Mouse (Mus musculus) midbrain, embryonic 16.5 days (tissue): Measurements from ENCODE around the gene Evx2. TPM values are rescaled to one million over a fixed set of nuclear protein-coding genes. Genes with fewer than 3 reads are reported as not detected.
A peak's percentile ranks its signal among the peaks of the same experiment; 100 is the strongest.

Source experiments
- ATAC-seq: fragments of 200-750 bp; cut with Nextera tagmentation; 2 replicates; pipeline ENCODE4 v1.8.0; 2017; ENCODE audit warnings: moderate TSS enrichment
- H3K27ac ChIP-seq: fragments of 300-500 bp; sonication (generic); 2 replicates; pipeline ENCODE4 v1.5.1; 2014; ENCODE audit warnings: mild to moderate bottlenecking, low read length, mixed read lengths
- H3K27me3 ChIP-seq: fragments of 300-500 bp; sonication (generic); 2 replicates; pipeline ENCODE4 v1.6.1; 2014; ENCODE audit warnings: low read depth, low read length, mixed read lengths; ENCODE audit not compliant: control insufficient read depth, insufficient read depth
- H3K36me3 ChIP-seq: fragments of 300-500 bp; sonication (generic); 2 replicates; pipeline ENCODE4 v1.6.1; 2014; ENCODE audit warnings: mild to moderate bottlenecking, low read length, moderate library complexity, mixed read lengths; ENCODE audit not compliant: control insufficient read depth, insufficient read depth
- H3K4me1 ChIP-seq: fragments of 300-500 bp; sonication (generic); 2 replicates; pipeline ENCODE4 v1.6.1; 2014; ENCODE audit warnings: mild to moderate bottlenecking, low read length, mixed read lengths; ENCODE audit not compliant: control insufficient read depth, insufficient read depth
- H3K4me2 ChIP-seq: fragments of 300-500 bp; sonication (generic); 2 replicates; pipeline ENCODE4 v1.6.1; 2014; ENCODE audit warnings: mild to moderate bottlenecking, low read length, mixed read lengths
- H3K4me3 ChIP-seq: fragments of 300-500 bp; sonication (generic); 2 replicates; pipeline ENCODE4 v1.5.1; 2014; ENCODE audit warnings: low read depth, mild to moderate bottlenecking, low read length, moderate library complexity, mixed read lengths
- H3K9ac ChIP-seq: fragments of 300-500 bp; sonication (generic); 2 replicates; pipeline ENCODE4 v1.6.1; 2014; ENCODE audit warnings: low read depth, low read length, mixed read lengths
- H3K9me3 ChIP-seq: fragments of 300-500 bp; sonication (generic); replicated peaks from 2 replicates; pipeline ENCODE4 v1.6.1; 2014; ENCODE audit warnings: mild to moderate bottlenecking, low read length, mixed read lengths; ENCODE audit not compliant: control insufficient read depth, poor library complexity, severe bottlenecking
- WGBS: fragments of 180-500 bp; shearing (Covaris S2); extraction: QIAGEN DNeasy Blood & Tissue Kit; methylation state at CpG from one replicate; pipeline ENCODE4 v1.1.7; 2014; 5-methylcytosine and 5-hydroxymethylcytosine counted together
- polyA plus RNA-seq: library from polyadenylated mRNA; unstranded; fragments of >200 nt; fragmentation: Nextera tagmentation; extraction: Ambion mirVana; gene quantifications from 2 replicates; pipeline ENCODE4 v1.2.1, GENCODE M21; 2015

The Evx2 gene
- polyA plus RNA-seq, 1 experiment from 2014 or later: 0.21 TPM

- Histone ChIP-seq H3K4me3 (no peak overlapping the region), H3K27ac (no peak overlapping the region), H3K36me3 (no peaks in the 10 kb centered on the region), H3K27me3 (peaks cover 54% of the 10 kb centered on the region), H3K4me1 (peaks cover 6% of the 10 kb centered on the region), H3K9ac (no peak overlapping the region), H3K4me2 (no peak overlapping the region), H3K9me3 (no peaks in the 10 kb centered on the region)
- 3% methylated on average over 30 of the region's 30 CpGs for WGBS
- ATAC-seq: peak; percentile 52; the same call in 1 of the 2 replicates
These were observed 1.3 kb upstream of the Evx2 start for GRCm38 (mm10) chr2:74660421-74661375.

- Histone ChIP-seq H3K27ac (0 out of 2 replicates have a peak overlapping the region, but pooled peaks have one; percentile 15), H3K9ac (no peak overlapping the region), H3K4me3 (peak overlapping the region; percentile 15; the same call in 1 of the 2 replicates), H3K27me3 (peaks cover 53% of the 10 kb centered on the region), H3K4me2 (no peak overlapping the region), H3K4me1 (peaks cover 8% of the 10 kb centered on the region), H3K9me3 (no peaks in the 10 kb centered on the region), H3K36me3 (no peaks in the 10 kb centered on the region)
- ATAC-seq: no peak
- WGBS: under 1% methylated on average over 47 of the region's 47 CpGs
These were observed 538 bp downstream of the Evx2 start for GRCm38 (mm10) chr2:74658667-74659371.

- WGBS: 1% methylated on average over 15 of the region's 15 CpGs
- no peak overlapping the region for H3K27ac ChIP-seq
- no peak overlapping the region for H3K4me2 ChIP-seq
- H3K4me3 ChIP-seq: no peak overlapping the region
- H3K4me1 ChIP-seq: peaks cover 8% of the 10 kb centered on the region
- no peaks in the 10 kb centered on the region for H3K36me3 ChIP-seq
- H3K27me3 ChIP-seq: peaks cover 49% of the 10 kb centered on the region
- no peak overlapping the region for H3K9ac ChIP-seq
- no peaks in the 10 kb centered on the region for H3K9me3 ChIP-seq
- no peak for ATAC-seq
These were observed 1.2 kb downstream of the Evx2 start for GRCm38 (mm10) chr2:74658024-74658666.

GRCm38 (mm10) chr2:74657251-74658023 is 1.9 kb downstream of the Evx2 start:
- no peak overlapping the region for H3K27ac ChIP-seq
- WGBS: 2% methylated on average over 62 of the region's 62 CpGs

GRCm38 (mm10) chr2:74656632-74657021 is 2.7 kb downstream of the Evx2 start:
- Histone ChIP-seq H3K4me2 (no peak overlapping the region), H3K9ac (no peak overlapping the region), H3K4me3 (no peak overlapping the region), H3K36me3 (no peaks in the 10 kb centered on the region), H3K4me1 (peaks cover 7% of the 10 kb centered on the region), H3K27me3 (peaks cover 44% of the 10 kb centered on the region), H3K27ac (no peak overlapping the region), H3K9me3 (no peaks in the 10 kb centered on the region)
- WGBS: under 1% methylated on average over 4 of the region's 4 CpGs
- no peak for ATAC-seq

More at GRCm38 (mm10) chr2:74657251-74658023, 1.9 kb downstream of the Evx2 start:
- Histone ChIP-seq H3K27me3 (peaks cover 44% of the 10 kb centered on the region), H3K4me3 (no peak overlapping the region), H3K4me2 (no peak overlapping the region), H3K9me3 (no peaks in the 10 kb centered on the region), H3K9ac (no peak overlapping the region), H3K4me1 (peaks cover 8% of the 10 kb centered on the region), H3K36me3 (no peaks in the 10 kb centered on the region)
- no peak for ATAC-seq

GRCm38 (mm10) chr2:74655821-74656631 is 3.3 kb downstream of the Evx2 start:
- H3K4me3 ChIP-seq: peak overlapping the region; percentile 30
- H3K27me3 ChIP-seq: peaks cover 38% of the 10 kb centered on the region
- 1% methylated on average over 57 of the region's 69 CpGs for WGBS

GRCm38 (mm10) chr2:74655420-74655781 is 4.0 kb downstream of the Evx2 start:
- Histone ChIP-seq H3K27ac (no peak overlapping the region), H3K4me1 (peaks cover 6% of the 10 kb centered on the region), H3K9me3 (no peaks in the 10 kb centered on the region), H3K27me3 (peaks cover 38% of the 10 kb centered on the region), H3K4me2 (peak overlapping the region; percentile 51), H3K4me3 (peak overlapping the region; percentile 30), H3K9ac (peak overlapping the region; percentile 33), H3K36me3 (no peaks in the 10 kb centered on the region)
- ATAC-seq: no peak
- WGBS: under 1% methylated on average over 40 of the region's 47 CpGs

More at GRCm38 (mm10) chr2:74655821-74656631, 3.3 kb downstream of the Evx2 start:
- peak; percentile 39; the same call in 1 of the 2 replicates for ATAC-seq
- peaks cover 6% of the 10 kb centered on the region for H3K4me1 ChIP-seq
- peak overlapping the region; percentile 33 for H3K9ac ChIP-seq
- no peaks in the 10 kb centered on the region for H3K9me3 ChIP-seq
- no peaks in the 10 kb centered on the region for H3K36me3 ChIP-seq
- no peak overlapping the region for H3K27ac ChIP-seq
- H3K4me2 ChIP-seq: peak overlapping the region; percentile 51
